Mouse (Mus musculus) midbrain, embryonic 12.5 days (tissue): Measurements from ENCODE around the gene Prrc2c. TPM values are rescaled to one million over a fixed set of nuclear protein-coding genes. Genes with fewer than 3 reads are reported as not detected.
A peak's percentile ranks its signal among the peaks of the same experiment; 100 is the strongest.

ENCODE experiments used
- ATAC-seq: fragments of 200-750 bp; cut with Nextera tagmentation; 2 replicates; pipeline ENCODE4 v1.8.0; 2017; ENCODE audit warnings: low read depth, moderate TSS enrichment, moderate library complexity; ENCODE audit not compliant: low FRiP score
- H3K27ac ChIP-seq: fragments of 300-500 bp; sonication (generic); replicated peaks from 2 replicates; pipeline ENCODE4 v1.5.1; 2016; ENCODE audit warnings: mild to moderate bottlenecking
- H3K27me3 ChIP-seq: fragments of 300-500 bp; sonication (generic); 2 replicates; pipeline ENCODE4 v1.6.1; 2016; ENCODE audit warnings: mild to moderate bottlenecking
- H3K36me3 ChIP-seq: fragments of 300-500 bp; sonication (generic); 2 replicates; pipeline ENCODE4 v1.6.1; 2016
- H3K4me1 ChIP-seq: fragments of 300-500 bp; sonication (generic); 2 replicates; pipeline ENCODE4 v1.6.1; 2016
- H3K4me2 ChIP-seq: fragments of 300-500 bp; sonication (generic); replicated peaks from 2 replicates; pipeline ENCODE4 v1.6.1; 2016; ENCODE audit warnings: mild to moderate bottlenecking, moderate library complexity
- H3K4me3 ChIP-seq: fragments of 300-500 bp; sonication (generic); 2 replicates; pipeline ENCODE4 v1.5.1; 2016; ENCODE audit warnings: mild to moderate bottlenecking
- H3K9ac ChIP-seq: fragments of 300-500 bp; sonication (generic); replicated peaks from 2 replicates; pipeline ENCODE4 v1.6.1; 2016; ENCODE audit warnings: mild to moderate bottlenecking, moderate library complexity
- H3K9me3 ChIP-seq: fragments of 300-500 bp; sonication (generic); 2 replicates; pipeline ENCODE4 v1.6.1; 2016; ENCODE audit warnings: mild to moderate bottlenecking
- WGBS: fragments of 180-500 bp; shearing (Covaris S2); methylation state at CpG from one replicate; pipeline ENCODE4 v1.1.7; 2016; 5-methylcytosine and 5-hydroxymethylcytosine counted together
- polyA plus RNA-seq: library from polyadenylated mRNA; unstranded; fragments of >200 nt; fragmentation: Nextera tagmentation; extraction: Ambion mirVana; gene quantifications from 2 replicates; pipeline ENCODE4 v1.2.1, GENCODE M21; 2016

Gene Prrc2c
- polyA plus RNA-seq, 1 experiment from 2014 or later = 171 TPM

GRCm38 (mm10) chr1:162738472-162738871 is 1.9 kb downstream of the Prrc2c start:
- Histone ChIP-seq H3K27ac (no peak overlapping the region), H3K4me1 (peaks cover 24% of the 10 kb centered on the region), H3K36me3 (no peaks in the 10 kb centered on the region), H3K9me3 (no peaks in the 10 kb centered on the region), H3K27me3 (no peaks in the 10 kb centered on the region), H3K4me3 (peak overlapping the region; percentile 98), H3K9ac (peak overlapping the region; percentile 99; the same call in 1 of the 2 replicates), H3K4me2 (peak overlapping the region; percentile 77)
- 58% methylated on average over 2 of the region's 2 CpGs for WGBS
- ATAC-seq = no peak

GRCm38 (mm10) chr1:162735084-162735483 is 5.3 kb downstream of the Prrc2c start:
- Histone ChIP-seq H3K36me3 (no peaks in the 10 kb centered on the region), H3K9me3 (no peaks in the 10 kb centered on the region), H3K4me3 (no peak overlapping the region), H3K9ac (no peak overlapping the region), H3K27me3 (no peaks in the 10 kb centered on the region), H3K27ac (no peak overlapping the region), H3K4me1 (peaks cover 24% of the 10 kb centered on the region), H3K4me2 (no peak overlapping the region)
- WGBS = 90% methylated on average over 4 of the region's 4 CpGs
- no peak for ATAC-seq

GRCm38 (mm10) chr1:162734283-162734682 is 6.1 kb downstream of the Prrc2c start:
- Histone ChIP-seq H3K4me2 (no peak overlapping the region), H3K27me3 (no peaks in the 10 kb centered on the region), H3K9me3 (no peaks in the 10 kb centered on the region), H3K9ac (no peak overlapping the region), H3K36me3 (no peaks in the 10 kb centered on the region), H3K4me1 (peaks cover 27% of the 10 kb centered on the region), H3K4me3 (no peak overlapping the region), H3K27ac (no peak overlapping the region)
- no peak for ATAC-seq
- WGBS = 92% methylated on average over 1 of the region's 1 CpGs

- Histone ChIP-seq H3K36me3 (no peaks in the 10 kb centered on the region), H3K4me1 (peaks cover 7% of the 10 kb centered on the region; the same call in 1 of the 2 replicates), H3K4me2 (no peak overlapping the region), H3K27me3 (no peaks in the 10 kb centered on the region), H3K27ac (no peak overlapping the region), H3K9ac (no peak overlapping the region), H3K9me3 (no peaks in the 10 kb centered on the region), H3K4me3 (no peak overlapping the region)
- WGBS = 67% methylated on average over 4 of the region's 4 CpGs
- no peak for ATAC-seq
These were observed 8.3 kb downstream of the Prrc2c start for GRCm38 (mm10) chr1:162732041-162732440.

- H3K9me3 ChIP-seq = no peaks in the 10 kb centered on the region
- H3K27ac ChIP-seq = no peak overlapping the region
- no peak; the same call in 1 of the 2 replicates for ATAC-seq
- peaks cover 3% of the 10 kb centered on the region; the same call in 1 of the 2 replicates for H3K36me3 ChIP-seq
- H3K4me3 ChIP-seq = no peak overlapping the region
- no peak overlapping the region for H3K4me2 ChIP-seq
- H3K27me3 ChIP-seq = no peaks in the 10 kb centered on the region
- no peak overlapping the region for H3K9ac ChIP-seq
- H3K4me1 ChIP-seq = peaks cover 3% of the 10 kb centered on the region; the same call in 1 of the 2 replicates
- WGBS = 50% methylated on average over 2 of the region's 2 CpGs
These were observed 10.9 kb downstream of the Prrc2c start for GRCm38 (mm10) chr1:162729436-162729835.

- H3K9ac ChIP-seq = no peak overlapping the region
- no peak for ATAC-seq
- H3K4me2 ChIP-seq = no peak overlapping the region
- H3K4me3 ChIP-seq = no peak overlapping the region
- H3K9me3 ChIP-seq = no peaks in the 10 kb centered on the region
- whole genome bisulfite sequencing = 95% methylated on average over 6 of the region's 6 CpGs
- H3K27me3 ChIP-seq = no peaks in the 10 kb centered on the region
- peaks cover 3% of the 10 kb centered on the region; the same call in 1 of the 2 replicates for H3K4me1 ChIP-seq
- H3K27ac ChIP-seq = no peak overlapping the region
- H3K36me3 ChIP-seq = peaks cover 13% of the 10 kb centered on the region
These were observed 12.4 kb downstream of the Prrc2c start for GRCm38 (mm10) chr1:162727981-162728380.

- H3K4me3 ChIP-seq = no peak overlapping the region
- H3K4me1 ChIP-seq = no peaks in the 10 kb centered on the region
- peaks cover 38% of the 10 kb centered on the region for H3K36me3 ChIP-seq
- H3K4me2 ChIP-seq = no peak overlapping the region
- ATAC-seq = no peak
- no peaks in the 10 kb centered on the region for H3K27me3 ChIP-seq
- H3K27ac ChIP-seq = no peak overlapping the region
- H3K9me3 ChIP-seq = no peaks in the 10 kb centered on the region
- H3K9ac ChIP-seq = no peak overlapping the region
These were observed 16.7 kb downstream of the Prrc2c start for GRCm38 (mm10) chr1:162723610-162724009.

GRCm38 (mm10) chr1:162720645-162721044 is 19.7 kb downstream of the Prrc2c start:
- no peak overlapping the region for H3K4me3 ChIP-seq
- ATAC-seq = no peak
- H3K4me2 ChIP-seq = no peak overlapping the region
- H3K27ac ChIP-seq = no peak overlapping the region
- H3K36me3 ChIP-seq = peaks cover 63% of the 10 kb centered on the region
- H3K4me1 ChIP-seq = no peaks in the 10 kb centered on the region
- no peaks in the 10 kb centered on the region for H3K9me3 ChIP-seq
- 94% methylated on average over 2 of the region's 2 CpGs for WGBS
- no peak overlapping the region for H3K9ac ChIP-seq
- no peaks in the 10 kb centered on the region for H3K27me3 ChIP-seq

GRCm38 (mm10) chr1:162700389-162701066 is 39.8 kb downstream of the Prrc2c start:
- ATAC-seq = no peak
- H3K36me3 ChIP-seq = peaks cover 76% of the 10 kb centered on the region
- H3K4me2 ChIP-seq = no peak overlapping the region
- no peaks in the 10 kb centered on the region for H3K9me3 ChIP-seq
- no peaks in the 10 kb centered on the region for H3K27me3 ChIP-seq
- no peak overlapping the region for H3K4me3 ChIP-seq
- 90% methylated on average over 8 of the region's 8 CpGs for WGBS
- H3K4me1 ChIP-seq = no peaks in the 10 kb centered on the region
- no peak overlapping the region for H3K27ac ChIP-seq
- no peak overlapping the region for H3K9ac ChIP-seq

GRCm38 (mm10) chr1:162697866-162698265 is 42.5 kb downstream of the Prrc2c start:
- H3K4me3 ChIP-seq = no peak overlapping the region
- no peak overlapping the region for H3K9ac ChIP-seq
- H3K4me1 ChIP-seq = no peaks in the 10 kb centered on the region
- no peaks in the 10 kb centered on the region for H3K27me3 ChIP-seq
- 98% methylated on average over 6 of the region's 6 CpGs for WGBS
- H3K4me2 ChIP-seq = no peak overlapping the region
- ATAC-seq = no peak
- H3K36me3 ChIP-seq = peaks cover 78% of the 10 kb centered on the region
- H3K9me3 ChIP-seq = no peaks in the 10 kb centered on the region
- no peak overlapping the region for H3K27ac ChIP-seq

- WGBS = 97% methylated on average over 2 of the region's 2 CpGs
- Histone ChIP-seq H3K36me3 (peaks cover 84% of the 10 kb centered on the region), H3K27ac (no peak overlapping the region), H3K27me3 (no peaks in the 10 kb centered on the region), H3K4me1 (no peaks in the 10 kb centered on the region), H3K9ac (no peak overlapping the region), H3K4me3 (no peak overlapping the region), H3K4me2 (no peak overlapping the region), H3K9me3 (no peaks in the 10 kb centered on the region)
- no peak for ATAC-seq
These were observed 46.6 kb downstream of the Prrc2c start for GRCm38 (mm10) chr1:162693721-162694120.

- 4% methylated on average over 11 of the region's 11 CpGs for WGBS
- peak overlapping the region; percentile 46 for H3K9ac ChIP-seq
- H3K9me3 ChIP-seq = no peaks in the 10 kb centered on the region
- H3K4me2 ChIP-seq = peak overlapping the region; percentile 57
- ATAC-seq = peak; percentile 85
- H3K4me1 ChIP-seq = peaks cover 6% of the 10 kb centered on the region
- peak overlapping the region; percentile 30 for H3K4me3 ChIP-seq
- no peaks in the 10 kb centered on the region for H3K27me3 ChIP-seq
- H3K36me3 ChIP-seq = peaks cover 6% of the 10 kb centered on the region; the same call in 1 of the 2 replicates
- H3K27ac ChIP-seq = no peak overlapping the region
These were observed 74.7 kb downstream of the Prrc2c start for GRCm38 (mm10) chr1:162665486-162666174.
